Mouse (Mus musculus) embryo, embryonic 10.5 days (tissue): Measurements from ENCODE around the gene Thap7.
A peak's percentile ranks its signal among the peaks of the same experiment; 100 is the strongest.

Source experiments
- DNase-seq: peaks from one replicate; pipeline ENCODE4 v3.0.0-alpha.2; 2015; ENCODE audit warnings: low spot score

Thap7 gene

GRCm38 (mm10) chr16:17530640-17531288, at the start of gene Thap7:
TSS of gene Thap7 (minus strand) at chr16:17531136.
- peak; percentile 98 for DNase-seq

GRCm38 (mm10) chr16:17576825-17577215, 45.9 kb upstream of the Thap7 start:
- DNase-seq: no peak

GRCm38 (mm10) chr16:17575870-17576824, 45.2 kb upstream of the Thap7 start:
- DNase-seq: peak; percentile 29

GRCm38 (mm10) chr16:17566186-17566585, 35.2 kb upstream of the Thap7 start:
- no peak for DNase-seq

GRCm38 (mm10) chr16:17564771-17565170, 33.8 kb upstream of the Thap7 start:
- no peak for DNase-seq

- no peak for DNase-seq
Measured at GRCm38 (mm10) chr16:17564221-17564620, 33.3 kb upstream of the Thap7 start.

- no peak for DNase-seq
Measured at GRCm38 (mm10) chr16:17563580-17563979, 32.6 kb upstream of the Thap7 start.

- DNase-seq: peak; percentile 78
Measured at GRCm38 (mm10) chr16:17561751-17562208, 30.8 kb upstream of the Thap7 start, which contains the start of gene P2rx6. TSS of gene P2rx6 (plus strand) at chr16:17561885.

- peak; percentile 89 for DNase-seq
Measured at GRCm38 (mm10) chr16:17561128-17561750, 30.3 kb upstream of the Thap7 start, which contains the start of gene Lrrc74b. TSS of gene Lrrc74b (minus strand) at chr16:17561247.

- DNase-seq: no peak
Measured at GRCm38 (mm10) chr16:17559396-17560027, 28.6 kb upstream of the Thap7 start.

- DNase-seq: peak; percentile 47
Measured at GRCm38 (mm10) chr16:17558811-17559210, 27.9 kb upstream of the Thap7 start.

GRCm38 (mm10) chr16:17557947-17558480, 27.1 kb upstream of the Thap7 start:
- peak; percentile 82 for DNase-seq

GRCm38 (mm10) chr16:17556907-17557306, 26.0 kb upstream of the Thap7 start:
- no peak for DNase-seq

- DNase-seq: no peak
Measured at GRCm38 (mm10) chr16:17556180-17556579, 25.2 kb upstream of the Thap7 start.

GRCm38 (mm10) chr16:17554702-17555101, 23.8 kb upstream of the Thap7 start:
- DNase-seq: peak; percentile 78

- peak; percentile 82 for DNase-seq
Measured at GRCm38 (mm10) chr16:17553910-17554685, 23.2 kb upstream of the Thap7 start.

GRCm38 (mm10) chr16:17552837-17553236, 21.9 kb upstream of the Thap7 start:
- DNase-seq: no peak

- DNase-seq: no peak
Measured at GRCm38 (mm10) chr16:17542632-17543031, 11.7 kb upstream of the Thap7 start.

- no peak for DNase-seq
Measured at GRCm38 (mm10) chr16:17536584-17536983, 5.6 kb upstream of the Thap7 start.

- no peak for DNase-seq
Measured at GRCm38 (mm10) chr16:17532676-17533329, 1.9 kb upstream of the Thap7 start.
